In genomic region chr2:74122937-74123336, GRCm38 (mm10) we compare ENCODE assay signal across 23 mouse cellular contexts.
DNase-seq lines count a peak whose midpoint lies in the region; ATAC-seq and TF ChIP-seq lines count a peak whose summit lies in the region.
"Had no signal": no experiment of that assay in that cellular context is flagged by ENCODE, and none has a peak within 500 bp of the region (broad histone marks: within the 10 kb centered on the region; RNA-seq: fewer than 3 reads in every experiment).

No protein-coding gene starts in this region.

- dilution Hi-C loops in CH12.LX (cut with MboI; ENCODE audit: extremely low pct_ligation_motif_present, extremely low pct_unique_long_range_greater_than_20kb, low sequenced_read_pairs), result no loop called here

- no peak overlapping the region for H3K27ac ChIP-seq in CH12.LX (ENCODE audit: insufficient read depth, low read depth)
- H3K27ac ChIP-seq in limb, embryonic 13.5 days, result peak overlapping the region; percentile 7; the same call in 1 of the 2 replicates
- H3K27ac ChIP-seq: forebrain, embryonic 13.5 days; heart, embryonic 10.5 days; hindbrain, embryonic 14.5 days had no signal

- in situ Hi-C loops in CH12.LX (cut with MboI; ENCODE audit: low pct_ligation_motif_present, low pct_unique_long_range_greater_than_20kb, low sequenced_read_pairs), result no loop called here

- H3K79me2 ChIP-seq in CH12.LX (replicated peaks; ENCODE audit: control insufficient read depth, extremely low read depth, insufficient read depth, poor library complexity, severe bottlenecking), result no peaks in the 10 kb centered on the region

- no peak overlapping the region for H3K4me2 ChIP-seq in CH12.LX (ENCODE audit: insufficient read depth, low read depth, poor library complexity, severe bottlenecking)
- no peak overlapping the region for H3K4me2 ChIP-seq in limb, embryonic 13.5 days (replicated peaks)
- H3K4me2 ChIP-seq: forebrain, embryonic 13.5 days; hindbrain, embryonic 14.5 days had no signal

- DNase-seq in A20 (ENCODE audit: low read depth, low spot score), result peak; percentile 10
- DNase-seq in CH12.LX (ENCODE audit: extremely low read depth), result peak; percentile 61
- DNase-seq in forelimb bud, embryonic 11.5 days (ENCODE audit: low read depth, low spot score), result peak; percentile 30
- no peak for DNase-seq in kidney, postnatal 4 days
- no peak for DNase-seq in layer of hippocampus, adult 8-10 months (ENCODE audit: low spot score in 2 of 2)
- DNase-seq in adrenal gland, postnatal 36 days, result no peak
- DNase-seq: adrenal gland, adult 2 months; adrenal gland, postnatal 25 days; B cell, adult 2 months; cerebellum, adult 11 months; cerebellum, adult 9-10 months; cerebellum, postnatal 25 days; forebrain, postnatal 0 days; gastrocnemius, postnatal 36 days; heart, adult 18-20 months; heart, postnatal 14 days; kidney, adult 11 months had no signal

- no peak overlapping the region for H3K4me3 ChIP-seq in CH12.LX (replicated peaks in 1 of 3; ENCODE audit: low read depth in 2 of 3, low read length in 2 of 3, poor library complexity in 1 of 3)
- no peak overlapping the region for H3K4me3 ChIP-seq in limb, embryonic 13.5 days
- H3K4me3 ChIP-seq: forebrain, embryonic 13.5 days; heart, embryonic 10.5 days had no signal

- no peak for TF ChIP-seq EP300 in CH12.LX (IDR thresholded peaks at IDR 0.05; ENCODE audit: low read length)

- TF ChIP-seq CTCF in CH12.LX (conservative IDR thresholded peaks at IDR 0.05 in 1 of 2, IDR thresholded peaks at IDR 0.05 in 1 of 2; ENCODE audit: low read depth in 2 of 2, low read length in 2 of 2), result no peak

- H3K9ac ChIP-seq in CH12.LX (ENCODE audit: insufficient read depth, low read depth), result peak overlapping the region; percentile 54
- H3K9ac ChIP-seq in limb, embryonic 13.5 days, result no peak overlapping the region
- H3K9ac ChIP-seq: forebrain, embryonic 13.5 days; forebrain, postnatal 0 days; hindbrain, embryonic 14.5 days had no signal

- no peaks in the 10 kb centered on the region for H3K27me3 ChIP-seq in CH12.LX (replicated peaks)
- 0 out of 2 replicates have a peak, but pooled peaks cover 8% of the 10 kb centered on the region for H3K27me3 ChIP-seq in limb, embryonic 13.5 days

- no peaks in the 10 kb centered on the region for H3K9me3 ChIP-seq in CH12.LX (replicated peaks; ENCODE audit: low read length)
- no peaks in the 10 kb centered on the region for H3K9me3 ChIP-seq in limb, embryonic 13.5 days
- H3K9me3 ChIP-seq: forebrain, embryonic 13.5 days; heart, embryonic 10.5 days had no signal

- no peak for TF ChIP-seq POLR2A in CH12.LX (IDR thresholded peaks at IDR 0.05; ENCODE audit: low read depth, low read length)

- TF ChIP-seq RAD21 in CH12.LX (IDR thresholded peaks at IDR 0.05; ENCODE audit: low read depth, low read length), result no peak

- peaks cover 24 to 52% of the 10 kb centered on the region in 2 experiments for H3K4me1 ChIP-seq in CH12.LX (ENCODE audit: control insufficient read depth in 1 of 2, insufficient read depth in 2 of 2)
- peaks cover 39% of the 10 kb centered on the region for H3K4me1 ChIP-seq in limb, embryonic 13.5 days

- no peak for ATAC-seq in limb, embryonic 13.5 days (ENCODE audit: low FRiP score, low read depth)
- ATAC-seq: CD4-positive, CD25-positive, alpha-beta regulatory T cell, adult 4 months; forebrain, postnatal 0 days; Patski had no signal

- no peaks in the 10 kb centered on the region for H3K36me3 ChIP-seq in CH12.LX (replicated peaks in 1 of 2; ENCODE audit: control insufficient read depth in 1 of 2, insufficient read depth in 1 of 2, low read length in 1 of 2)
- H3K36me3 ChIP-seq in limb, embryonic 13.5 days, result no peaks in the 10 kb centered on the region
- H3K36me3 ChIP-seq: heart, embryonic 10.5 days had no signal

- 49% methylated on average over 2 of the region's 2 CpGs for WGBS in limb, embryonic 13.5 days

TF ChIP-seq in CH12.LX, 34 proteins besides CTCF, POLR2A, EP300 and RAD21:
- TF ChIP-seq UBTF (IDR thresholded peaks at IDR 0.05; ENCODE audit: low read depth, low read length) (peak; percentile 88; the same call in 1 of the 2 replicates), NELFE (IDR thresholded peaks at IDR 0.05; ENCODE audit: low read depth, low read length) (no peak), TCF12 (IDR thresholded peaks at IDR 0.05; ENCODE audit: low read depth, low read length) (peak; percentile 87), KAT2A (IDR thresholded peaks at IDR 0.05; ENCODE audit: insufficient replicate concordance, low read length) (no peak), GABPA (IDR thresholded peaks at IDR 0.05; ENCODE audit: insufficient replicate concordance, low read depth, low read length) (no peak), IRF4 (IDR thresholded peaks at IDR 0.05; ENCODE audit: low read depth, low read length) (no peak), BHLHE40 (IDR thresholded peaks at IDR 0.05; ENCODE audit: low read depth, low read length) (no peak), MYC (IDR thresholded peaks at IDR 0.05; ENCODE audit: low read depth, low read length) (no peak), USF1 (IDR thresholded peaks at IDR 0.05; ENCODE audit: low read depth, low read length) (no peak), TBP (conservative IDR thresholded peaks at IDR 0.05; ENCODE audit: low read depth, low read length) (peak; percentile 95), SIN3A (IDR thresholded peaks at IDR 0.05; ENCODE audit: low read length) (no peak), E2F4 (IDR thresholded peaks at IDR 0.05; ENCODE audit: insufficient replicate concordance, low read depth, low read length) (no peak), NRF1 (IDR thresholded peaks at IDR 0.05; ENCODE audit: low read depth, low read length) (no peak), ZNF384 (IDR thresholded peaks at IDR 0.05; ENCODE audit: low read depth, low read length) (no peak), ETS1 (conservative IDR thresholded peaks at IDR 0.05; ENCODE audit: low read depth, low read length) (peak; percentile 73), CHD1 (IDR thresholded peaks at IDR 0.05; ENCODE audit: low read depth, low read length) (no peak), SMC3 (IDR thresholded peaks at IDR 0.05; ENCODE audit: low read depth, low read length) (no peak), ZMIZ1 (IDR thresholded peaks at IDR 0.05; ENCODE audit: low read depth, low read length) (no peak), MAX (IDR thresholded peaks at IDR 0.05; ENCODE audit: low read length) (no peak), MAZ (IDR thresholded peaks at IDR 0.05; ENCODE audit: low read depth, low read length) (no peak), HCFC1 (IDR thresholded peaks at IDR 0.05; ENCODE audit: low read depth, low read length) (no peak), RCOR1 (conservative IDR thresholded peaks at IDR 0.05; ENCODE audit: low read depth, low read length) (no peak), ZKSCAN1 (IDR thresholded peaks at IDR 0.05; ENCODE audit: borderline replicate concordance, low read depth, low read length) (no peak), MAFK (IDR thresholded peaks at IDR 0.05; ENCODE audit: insufficient replicate concordance, low read length) (no peak), PAX5 (IDR thresholded peaks at IDR 0.05; ENCODE audit: low read length) (no peak), MEF2A (IDR thresholded peaks at IDR 0.05; ENCODE audit: borderline replicate concordance, low read depth, low read length) (no peak), USF2 (conservative IDR thresholded peaks at IDR 0.05; ENCODE audit: low read depth, low read length) (no peak), CHD2 (IDR thresholded peaks at IDR 0.05; ENCODE audit: low read length) (no peak), MXI1 (IDR thresholded peaks at IDR 0.05; ENCODE audit: low read depth, low read length) (no peak), POLR2AphosphoS2 (IDR thresholded peaks at IDR 0.05; ENCODE audit: low read depth, low read length) (no peak)

Comparison
In these comparisons a context has a peak if more than half of its experiments do, and no peak if none do; other contexts are left out.
1. DNase-seq: peak in A20 (single experiment), CH12.LX (single experiment) and forelimb bud, embryonic 11.5 days (single experiment); none in kidney, postnatal 4 days (0 of 2), layer of hippocampus, adult 8-10 months (0 of 2) and adrenal gland, postnatal 36 days (0 of 2).